Mouse (Mus musculus): ENCODE measurements around the gene Fdps. TPM values are rescaled to one million over a fixed set of nuclear protein-coding genes. Genes with fewer than 3 reads are reported as not detected.

Fdps gene
- polyA plus RNA-seq (2015; fragmentation: Nextera tagmentation; extraction: Ambion mirVana), result 138 and 154 TPM in 2 replicates

DNA sequence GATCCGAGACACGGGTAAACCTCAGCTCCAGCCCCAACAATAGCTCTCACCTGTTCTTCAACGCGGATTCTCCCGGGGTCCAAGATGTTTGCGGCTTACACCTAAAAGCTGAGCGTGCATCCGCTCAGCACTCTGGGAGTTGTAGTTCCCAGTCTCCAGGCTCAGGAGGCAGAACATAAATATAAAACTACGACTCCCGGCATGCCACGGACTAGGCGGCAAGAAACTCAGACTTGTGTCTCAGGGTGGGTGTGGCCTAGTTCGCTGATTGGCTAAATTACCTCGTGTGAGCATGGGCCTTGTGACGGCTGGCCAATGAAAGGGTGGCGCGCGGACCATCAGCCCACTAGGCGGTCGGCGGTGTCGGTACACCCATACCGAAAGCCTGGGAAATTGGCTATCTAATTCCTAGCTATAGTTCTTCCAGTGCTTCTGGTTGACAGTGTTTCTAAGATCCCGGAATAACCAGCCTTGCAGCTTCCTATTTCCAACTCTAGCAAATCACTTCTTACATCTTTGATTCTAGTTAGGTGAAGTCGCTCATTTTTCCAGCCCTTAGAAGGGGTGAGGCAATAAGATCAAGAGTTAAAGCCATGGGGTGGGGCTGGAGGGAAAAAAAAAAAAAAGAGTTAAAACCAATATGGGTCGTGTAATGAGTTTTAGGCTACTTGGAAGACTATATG is at the start of gene Fdps:
Gene Fdps (minus strand): TSS at position 148 of the 683 bp plus-strand sequence.
- Histone ChIP-seq H3K9me3 (ENCODE audit: control insufficient read depth) (no peaks in the 10 kb centered on the region), H3K27ac (ENCODE audit: low read depth, low read length) (peak within 1 kb of the TSS; percentile 47), H3K4me2 (replicated peaks; ENCODE audit: low read depth) (peak within 1 kb of the TSS; percentile 82), H3K4me3 (ENCODE audit: low read depth, low read length) (peak within 1 kb of the TSS; percentile 64), H3K36me3 (ENCODE audit: control insufficient read depth, insufficient read depth) (peaks cover 18% of the 10 kb centered on the region), H3K4me1 (replicated peaks; ENCODE audit: control insufficient read depth, insufficient read depth, low read length) (peaks cover 10% of the 10 kb centered on the region; the same call in 1 of the 2 replicates), H3K27me3 (replicated peaks; ENCODE audit: control insufficient read depth, insufficient read depth, low read length) (no peaks in the 10 kb centered on the region), H3K9ac (ENCODE audit: low read depth, low read length) (peak within 1 kb of the TSS; percentile 31; the same call in 1 of the 2 replicates)
- WGBS, result under 1% methylated on average over 26 of the region's 26 CpGs
- ATAC-seq, result peak; percentile 97
- peak; percentile 40; the same call in 1 of the 2 replicates for TF ChIP-seq CTCF (IDR thresholded peaks at IDR 0.05; ENCODE audit: low read depth)

DNA sequence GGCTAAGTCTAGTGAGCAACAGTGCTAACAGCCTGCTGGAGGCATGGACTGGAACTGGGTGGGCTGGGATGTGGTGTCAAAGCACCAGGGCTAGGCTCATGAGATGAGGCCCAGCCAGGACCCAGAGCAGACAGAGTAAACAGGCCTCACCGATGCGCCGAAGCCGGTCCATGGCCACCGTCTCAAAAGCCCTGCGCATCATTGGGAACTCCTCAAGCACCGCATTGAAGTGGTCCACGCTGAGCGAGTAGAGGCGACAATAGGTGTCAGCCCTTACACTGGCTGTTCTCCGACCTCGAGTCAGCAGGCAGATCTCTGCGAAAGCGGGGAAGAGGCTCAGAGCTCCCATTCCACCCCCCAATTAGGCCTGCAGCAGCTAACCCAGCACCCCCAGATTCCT is 46.8 kb upstream of the Fdps start:
- WGBS, result 70% methylated on average over 14 of the region's 14 CpGs
- ATAC-seq, result no peak
- Histone ChIP-seq H3K36me3 (ENCODE audit: control insufficient read depth, insufficient read depth) (peaks cover 22% of the 10 kb centered on the region), H3K27me3 (replicated peaks; ENCODE audit: control insufficient read depth, insufficient read depth, low read length) (no peaks in the 10 kb centered on the region), H3K9me3 (ENCODE audit: control insufficient read depth) (no peaks in the 10 kb centered on the region), H3K4me2 (replicated peaks; ENCODE audit: low read depth) (no peak overlapping the region), H3K9ac (ENCODE audit: low read depth, low read length) (no peak overlapping the region), H3K4me1 (replicated peaks; ENCODE audit: control insufficient read depth, insufficient read depth, low read length) (no peaks in the 10 kb centered on the region), H3K27ac (ENCODE audit: low read depth, low read length) (no peak overlapping the region), H3K4me3 (ENCODE audit: low read depth, low read length) (no peak overlapping the region)
- TF ChIP-seq CTCF (IDR thresholded peaks at IDR 0.05; ENCODE audit: low read depth), result no peak

GRCm38 (mm10) chr3:89147979-89148311 is 46.2 kb upstream of the Fdps start:
- no peak for TF ChIP-seq CTCF (IDR thresholded peaks at IDR 0.05; ENCODE audit: low read depth)
- Histone ChIP-seq H3K4me1 (replicated peaks; ENCODE audit: control insufficient read depth, insufficient read depth, low read length) (no peaks in the 10 kb centered on the region), H3K9me3 (ENCODE audit: control insufficient read depth) (no peaks in the 10 kb centered on the region), H3K4me3 (ENCODE audit: low read depth, low read length) (peak overlapping the region; percentile 22), H3K9ac (ENCODE audit: low read depth, low read length) (no peak overlapping the region), H3K36me3 (ENCODE audit: control insufficient read depth, insufficient read depth) (peaks cover 28% of the 10 kb centered on the region), H3K4me2 (replicated peaks; ENCODE audit: low read depth) (peak overlapping the region; percentile 63), H3K27me3 (replicated peaks; ENCODE audit: control insufficient read depth, insufficient read depth, low read length) (no peaks in the 10 kb centered on the region), H3K27ac (ENCODE audit: low read depth, low read length) (0 out of 2 replicates have a peak overlapping the region, but pooled peaks have one; percentile 35)
- peak; percentile 49 for ATAC-seq
- WGBS, result 6% methylated on average over 15 of the region's 15 CpGs

DNA sequence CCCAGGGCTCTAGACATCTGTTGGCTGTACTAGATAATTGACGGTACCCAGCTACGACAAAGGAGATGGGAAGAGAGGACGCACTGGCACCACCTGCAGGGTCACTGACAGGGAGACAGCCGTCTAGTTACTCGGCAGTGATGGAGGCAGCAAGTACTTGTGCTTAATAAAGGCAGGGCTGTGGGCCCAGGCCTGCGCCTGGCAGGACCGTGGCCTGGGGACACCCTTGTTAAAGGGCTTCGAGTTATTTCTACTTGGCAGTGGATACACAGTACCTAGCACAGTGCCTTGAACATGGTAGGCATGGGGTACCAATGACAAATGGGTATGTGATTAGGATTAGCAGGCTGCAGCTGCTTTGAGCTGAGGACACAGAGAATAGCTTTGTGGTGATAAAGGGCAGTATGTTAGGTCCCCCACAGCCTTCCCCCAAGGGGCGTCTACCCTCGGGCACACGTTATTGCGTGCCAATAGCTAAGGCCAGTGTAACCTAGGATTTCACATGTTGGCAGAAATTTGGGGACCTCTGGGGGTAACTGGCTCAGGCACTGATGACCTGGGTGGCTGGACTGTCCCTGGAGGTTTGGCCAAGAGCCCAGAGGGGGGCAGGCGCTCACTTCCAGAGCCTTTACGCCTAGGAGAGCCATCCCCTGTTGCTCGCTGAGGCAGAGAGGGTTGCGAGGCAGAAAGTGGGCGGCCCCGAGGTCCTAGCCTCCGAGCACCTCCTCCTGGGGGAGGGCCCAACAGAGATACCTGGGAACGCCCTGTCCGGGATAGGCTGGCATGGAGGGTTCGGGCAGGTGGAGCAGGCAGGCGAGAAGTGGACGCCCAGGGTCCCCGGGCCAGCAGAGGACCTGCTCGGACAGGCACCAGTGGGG is 45.6 kb upstream of the Fdps start:
- H3K4me2 ChIP-seq (replicated peaks; ENCODE audit: low read depth), result peak overlapping the region; percentile 63
- peak; percentile 83 for ATAC-seq
- no peak overlapping the region for H3K9ac ChIP-seq (ENCODE audit: low read depth, low read length)

GRCm38 (mm10) chr3:89145566-89145965 is 43.8 kb upstream of the Fdps start:
- no peak overlapping the region for H3K4me3 ChIP-seq (ENCODE audit: low read depth, low read length)
- no peak overlapping the region for H3K9ac ChIP-seq (ENCODE audit: low read depth, low read length)
- no peaks in the 10 kb centered on the region for H3K27me3 ChIP-seq (replicated peaks; ENCODE audit: control insufficient read depth, insufficient read depth, low read length)
- no peak for TF ChIP-seq CTCF (IDR thresholded peaks at IDR 0.05; ENCODE audit: low read depth)
- peaks cover 46% of the 10 kb centered on the region for H3K36me3 ChIP-seq (ENCODE audit: control insufficient read depth, insufficient read depth)
- 70% methylated on average over 8 of the region's 8 CpGs for WGBS
- no peak overlapping the region for H3K4me2 ChIP-seq (replicated peaks; ENCODE audit: low read depth)
- H3K27ac ChIP-seq (ENCODE audit: low read depth, low read length), result no peak overlapping the region
- no peak for ATAC-seq
- H3K9me3 ChIP-seq (ENCODE audit: control insufficient read depth), result no peaks in the 10 kb centered on the region
- H3K4me1 ChIP-seq (replicated peaks; ENCODE audit: control insufficient read depth, insufficient read depth, low read length), result no peaks in the 10 kb centered on the region

More for the DNA sequence above, 45.6 kb upstream of the Fdps start:
- Histone ChIP-seq H3K27ac (ENCODE audit: low read depth, low read length) (no peak overlapping the region), H3K9me3 (ENCODE audit: control insufficient read depth) (no peaks in the 10 kb centered on the region), H3K27me3 (replicated peaks; ENCODE audit: control insufficient read depth, insufficient read depth, low read length) (no peaks in the 10 kb centered on the region), H3K4me3 (ENCODE audit: low read depth, low read length) (peak overlapping the region; percentile 22), H3K4me1 (replicated peaks; ENCODE audit: control insufficient read depth, insufficient read depth, low read length) (no peaks in the 10 kb centered on the region), H3K36me3 (ENCODE audit: control insufficient read depth, insufficient read depth) (peaks cover 34% of the 10 kb centered on the region)
- TF ChIP-seq CTCF (IDR thresholded peaks at IDR 0.05; ENCODE audit: low read depth), result peak; percentile 39
- WGBS, result 19% methylated on average over 26 of the region's 26 CpGs

- Histone ChIP-seq H3K27ac (ENCODE audit: low read depth, low read length) (no peak overlapping the region), H3K36me3 (ENCODE audit: control insufficient read depth, insufficient read depth) (peaks cover 46% of the 10 kb centered on the region), H3K4me1 (replicated peaks; ENCODE audit: control insufficient read depth, insufficient read depth, low read length) (no peaks in the 10 kb centered on the region), H3K27me3 (replicated peaks; ENCODE audit: control insufficient read depth, insufficient read depth, low read length) (no peaks in the 10 kb centered on the region), H3K4me3 (ENCODE audit: low read depth, low read length) (no peak overlapping the region), H3K9ac (ENCODE audit: low read depth, low read length) (no peak overlapping the region), H3K4me2 (replicated peaks; ENCODE audit: low read depth) (no peak overlapping the region), H3K9me3 (ENCODE audit: control insufficient read depth) (no peaks in the 10 kb centered on the region)
- WGBS, result 71% methylated on average over 10 of the region's 10 CpGs
- ATAC-seq, result no peak
- no peak for TF ChIP-seq CTCF (IDR thresholded peaks at IDR 0.05; ENCODE audit: low read depth)
Measured at GRCm38 (mm10) chr3:89144821-89145220, 43.1 kb upstream of the Fdps start.
